Mouse (Mus musculus): ENCODE measurements around the gene Olfr749.

DNA sequence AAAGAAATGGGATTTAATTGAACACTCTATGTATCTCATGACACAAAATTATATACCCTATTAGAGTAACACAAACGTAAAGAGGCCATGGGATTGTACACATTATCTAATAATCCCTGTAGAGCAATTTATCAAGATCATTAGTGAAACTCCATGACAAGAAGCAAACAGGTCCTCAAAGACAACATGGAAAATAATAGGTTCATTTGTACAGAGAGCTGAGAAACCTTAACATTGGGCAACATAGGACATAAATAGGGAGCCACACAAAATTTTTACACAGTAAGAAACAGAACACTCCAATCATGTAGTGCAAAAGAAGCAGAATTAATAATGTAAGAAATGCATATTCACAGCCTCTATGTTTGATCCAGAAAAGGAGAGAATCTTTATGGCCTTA lies 37.8 kb downstream of the Olfr749 start, which contains the start of gene Olfr748:
- no peak for TF ChIP-seq SIN3A (IDR thresholded peaks at IDR 0.05; ENCODE audit: low read length)
- no peak for TF ChIP-seq KAT2A (IDR thresholded peaks at IDR 0.05; ENCODE audit: insufficient replicate concordance, low read length)
- no peak for TF ChIP-seq E2F4 (IDR thresholded peaks at IDR 0.05; ENCODE audit: insufficient replicate concordance, low read depth, low read length)
- no peak for TF ChIP-seq POLR2A (IDR thresholded peaks at IDR 0.05; ENCODE audit: low read depth, low read length)
- TF ChIP-seq RAD21 (IDR thresholded peaks at IDR 0.05; ENCODE audit: low read depth, low read length) = no peak
- no peak for TF ChIP-seq CTCF (conservative IDR thresholded peaks at IDR 0.05 in 1 of 2, IDR thresholded peaks at IDR 0.05 in 1 of 2; ENCODE audit: low read depth in 2 of 2, low read length in 2 of 2)
- TF ChIP-seq ETS1 (conservative IDR thresholded peaks at IDR 0.05; ENCODE audit: low read depth, low read length) = no peak
- no peak for TF ChIP-seq SMC3 (IDR thresholded peaks at IDR 0.05; ENCODE audit: low read depth, low read length)
